Mouse (Mus musculus): ENCODE data around the gene Pagr1b. TPM values are rescaled to one million over a fixed set of nuclear protein-coding genes. Genes with fewer than 3 reads are reported as not detected.

The Pagr1b gene
- total RNA-seq, 2 experiments from 2014 or later = 1.6 TPM; not detected in 1

DNA sequence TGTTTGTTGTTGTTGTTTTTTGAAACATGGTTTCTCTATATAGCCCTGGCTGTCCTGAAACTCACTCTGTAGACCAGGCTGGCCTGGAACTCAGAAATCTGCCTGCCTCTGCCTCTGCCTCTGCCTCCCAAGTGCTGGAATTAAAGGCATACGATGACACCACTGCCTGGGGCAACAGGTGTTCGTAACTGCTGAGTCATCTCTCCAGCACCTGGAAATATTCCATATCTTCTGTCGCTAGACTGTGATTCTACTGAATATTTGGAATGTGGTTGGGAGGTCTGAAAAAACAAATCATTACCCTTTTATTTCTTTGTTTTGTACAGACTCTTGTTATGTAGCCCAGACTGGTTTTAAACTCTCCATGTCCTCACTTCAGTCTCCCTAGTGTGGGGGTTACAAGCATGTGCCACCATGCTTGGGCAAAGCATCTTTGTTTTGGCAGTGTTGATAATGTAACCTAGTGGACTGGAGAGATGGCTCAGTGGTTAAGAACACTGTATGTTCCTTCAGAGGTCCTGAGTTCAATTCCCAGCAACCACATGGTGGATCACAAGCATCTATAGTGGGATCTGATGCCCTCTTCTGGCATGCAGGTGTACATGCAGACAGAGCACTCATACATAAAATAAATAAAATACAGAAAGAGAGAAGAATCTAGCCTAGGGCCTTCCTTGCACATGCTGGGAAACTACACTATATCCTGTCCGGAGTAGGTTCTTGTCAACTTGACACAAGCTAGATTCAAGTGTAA lies 12.0 kb downstream of the Pagr1b start:
- DNase-seq = no peak
- intact Hi-C loops (cut with DNase I) = no loop called here

DNA sequence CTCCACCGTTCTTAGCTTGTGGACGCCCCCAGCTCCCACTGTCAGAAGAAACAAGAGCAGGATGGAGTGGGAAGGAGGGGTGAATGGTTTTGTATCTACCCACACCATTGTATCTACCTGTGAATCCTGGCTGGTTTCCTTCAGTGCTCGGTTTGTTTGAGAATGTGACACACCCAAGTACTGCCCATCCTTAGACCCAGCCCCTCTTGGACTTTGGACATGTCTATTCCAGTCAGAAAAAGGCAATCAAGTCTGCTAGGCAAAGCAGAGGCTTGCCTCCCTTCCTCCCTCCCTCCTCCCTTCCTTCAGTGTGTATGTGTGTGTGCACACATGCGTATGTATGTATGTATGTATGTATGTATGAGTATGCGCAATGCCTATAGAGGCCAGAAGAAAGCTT lies 12.7 kb downstream of the Pagr1b start:
- intact Hi-C loops (cut with DNase I) = no loop called here
- no peak for DNase-seq

DNA sequence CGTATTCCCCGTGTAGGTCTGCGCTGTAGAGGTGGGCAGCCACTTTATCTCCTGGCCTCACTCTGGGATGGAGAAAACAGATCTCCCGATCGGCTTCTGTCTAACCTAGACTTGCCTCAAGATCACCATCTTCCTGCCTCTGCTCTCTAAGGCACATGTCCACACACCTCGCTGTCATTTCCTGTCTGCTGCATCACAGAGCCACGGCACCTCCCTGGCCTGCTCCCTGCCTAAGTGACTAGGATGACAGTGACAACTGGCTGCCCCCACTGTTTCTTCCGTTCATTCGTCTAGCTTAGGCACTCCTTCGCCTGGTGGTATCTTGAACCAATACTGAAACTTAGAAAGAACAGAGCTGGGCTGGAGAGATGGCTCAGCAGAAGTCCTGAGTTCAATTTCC lies 16.7 kb downstream of the Pagr1b start:
- intact Hi-C loops (cut with DNase I) = no loop called here
- no peak for DNase-seq

DNA sequence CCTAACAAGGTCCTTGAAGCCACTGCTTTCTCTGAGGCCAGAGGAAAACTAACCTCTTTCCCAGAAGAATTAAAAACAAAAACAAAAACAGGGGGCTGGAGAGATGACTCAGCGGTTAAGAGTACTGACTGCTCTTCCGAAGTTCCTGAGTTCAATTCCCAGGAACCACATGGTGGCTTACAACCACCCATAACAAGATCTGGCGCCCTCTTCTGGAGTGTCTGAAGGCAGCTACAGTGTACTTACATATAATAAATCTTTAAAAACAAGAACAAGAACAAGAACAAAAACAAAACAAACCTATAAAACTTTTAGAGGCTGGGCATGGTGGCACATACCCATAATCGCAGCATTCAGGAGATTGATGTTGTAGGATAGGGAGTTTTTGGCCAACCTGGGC lies 19.8 kb downstream of the Pagr1b start:
- intact Hi-C loops (cut with DNase I) = no loop called here

DNA sequence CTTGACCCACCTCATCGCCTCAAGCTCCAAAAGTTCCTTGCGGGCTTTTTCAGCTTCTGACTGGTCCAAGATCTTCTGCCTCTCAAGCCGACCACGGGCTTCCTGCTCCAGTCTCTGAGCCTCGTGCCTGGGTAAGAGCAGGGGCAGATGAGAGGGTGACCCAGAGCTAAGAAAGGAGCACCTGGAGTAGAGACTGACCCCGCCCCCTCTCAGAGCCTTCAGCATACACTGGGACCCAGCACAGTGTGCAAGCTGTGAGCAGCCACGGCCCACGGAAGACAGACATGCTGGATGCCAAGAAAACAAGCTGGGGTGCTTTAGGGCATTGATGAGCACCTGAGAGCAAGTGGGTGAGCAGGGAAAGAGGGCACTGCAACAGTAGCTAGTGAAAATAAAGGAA lies 27.5 kb downstream of the Pagr1b start:
- DNase-seq = no peak
- intact Hi-C loops (cut with DNase I) = no loop called here

More for the DNA sequence above, 19.8 kb downstream of the Pagr1b start:
- no peak for DNase-seq

DNA sequence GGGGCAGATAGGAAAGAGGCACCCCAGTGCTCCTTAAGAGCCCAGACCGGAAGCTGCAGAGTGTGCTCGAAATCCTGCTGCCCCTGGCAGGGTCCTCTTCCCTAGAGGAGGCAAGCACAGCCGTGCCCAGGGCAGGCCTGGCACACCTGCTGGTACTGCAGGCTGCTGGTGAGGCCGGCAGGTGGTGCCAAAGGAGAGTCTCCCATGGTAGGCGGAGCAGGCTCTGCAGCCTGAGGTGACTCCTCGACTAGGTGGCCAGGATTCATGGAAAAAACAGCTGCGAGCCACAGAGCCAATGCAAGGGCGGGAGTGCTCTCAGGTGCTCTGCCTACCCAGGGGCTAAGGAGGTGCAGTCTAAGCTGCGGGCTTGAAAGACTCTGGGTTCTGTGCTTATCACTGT lies 30.0 kb downstream of the Pagr1b start:
- DNase-seq = peak; percentile 60
- intact Hi-C loops (cut with DNase I) = no loop called here

DNA sequence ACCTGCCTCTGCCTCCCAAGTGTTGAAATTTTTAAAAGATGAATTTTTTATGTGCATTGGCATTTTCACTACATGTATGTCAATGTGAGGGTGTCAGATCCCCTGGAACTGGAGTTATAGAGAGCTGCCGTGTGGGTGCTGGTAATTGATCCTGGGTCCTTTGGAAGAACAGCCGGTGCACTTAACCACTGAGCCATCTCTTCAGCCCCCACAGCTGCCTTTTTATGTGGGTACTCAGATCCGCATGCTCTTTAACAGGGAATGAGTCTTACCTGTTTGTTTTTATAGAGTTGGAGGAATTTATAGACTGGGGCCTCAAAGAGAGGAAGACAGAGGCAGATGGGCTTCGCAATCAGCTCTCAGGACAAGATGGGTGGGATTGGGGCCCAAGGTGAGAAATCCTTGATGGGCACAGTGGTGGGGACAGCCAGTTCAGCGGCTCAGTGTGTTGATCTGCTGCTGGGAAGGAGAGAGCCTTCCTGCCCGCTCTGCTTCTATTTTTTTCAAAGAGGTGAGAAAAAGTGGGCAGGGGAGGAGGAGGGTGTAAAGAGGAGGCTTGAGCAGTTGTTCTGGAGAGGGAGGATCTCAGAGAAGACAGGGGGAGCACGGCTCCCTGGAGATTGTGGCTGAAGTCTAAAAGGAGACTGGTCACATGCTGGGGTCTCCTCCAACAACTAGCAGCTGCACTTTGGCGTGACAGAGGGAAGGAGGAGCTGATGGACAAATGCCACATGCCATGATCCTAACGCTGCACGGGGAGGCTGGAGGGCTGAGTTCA lies 31.4 kb downstream of the Pagr1b start:
- DNase-seq = no peak
- intact Hi-C loops (cut with DNase I) = no loop called here

DNA sequence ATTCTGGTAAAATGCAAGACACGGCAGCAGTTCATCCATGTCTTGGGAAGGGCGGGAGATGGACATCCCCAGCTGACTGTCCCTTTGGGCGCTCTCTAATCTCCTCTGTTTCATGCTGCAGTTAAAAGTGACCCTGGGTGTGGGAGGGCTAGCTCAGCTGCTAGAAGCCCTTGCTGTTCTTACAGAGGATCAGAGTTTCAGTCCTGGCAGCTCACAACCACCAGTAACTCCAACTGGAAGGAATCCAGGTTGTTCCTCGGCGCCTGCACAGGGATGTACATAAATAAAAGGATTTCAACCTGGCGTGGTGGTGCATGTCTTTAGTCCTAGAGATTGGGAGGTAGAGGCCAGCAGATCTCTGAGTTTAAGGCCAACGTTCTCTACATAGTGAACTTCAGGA lies 33.2 kb downstream of the Pagr1b start:
- no peak for DNase-seq
- intact Hi-C loops (cut with DNase I) = no loop called here

DNA sequence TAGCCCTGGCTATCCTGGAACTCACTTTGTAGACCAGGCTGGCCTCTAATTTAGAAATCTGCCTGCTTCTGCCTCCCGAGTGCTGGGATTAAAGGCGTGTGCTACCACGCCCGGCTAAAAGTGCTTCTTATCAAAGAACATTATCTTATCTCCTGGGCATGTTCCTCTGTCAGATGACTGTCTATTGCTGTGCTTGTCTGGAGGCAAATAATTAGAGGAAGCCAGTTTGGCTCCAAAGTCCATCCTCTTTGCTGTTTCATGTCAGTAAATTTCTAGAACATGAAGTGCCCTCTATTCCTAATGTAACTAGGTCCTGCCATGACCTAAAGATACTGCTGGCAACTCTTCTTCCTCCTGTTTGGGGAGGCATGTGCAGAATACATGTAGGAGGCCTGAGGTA lies 34.2 kb downstream of the Pagr1b start:
- no peak for DNase-seq
- intact Hi-C loops (cut with DNase I) = no loop called here

DNA sequence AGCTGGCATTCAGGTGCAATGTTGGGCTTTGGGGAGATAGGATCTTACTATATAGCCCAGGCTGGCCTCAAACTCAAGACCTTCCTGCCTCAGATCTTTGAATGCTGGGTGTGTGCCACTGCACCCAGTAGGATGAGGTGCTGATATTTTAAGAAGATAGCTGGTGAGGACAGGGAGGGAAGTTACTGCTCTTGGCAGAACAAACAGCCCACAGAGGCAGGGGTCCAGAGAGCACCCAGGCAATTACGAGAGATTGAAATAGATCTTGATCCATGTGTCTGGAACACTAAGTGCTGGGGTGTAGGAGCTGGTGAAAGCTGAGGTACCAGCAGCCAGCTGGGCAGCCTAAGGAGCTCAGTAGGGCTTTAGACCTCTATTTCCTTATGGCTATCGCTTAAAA lies 34.7 kb downstream of the Pagr1b start:
- DNase-seq = no peak
- intact Hi-C loops (cut with DNase I) = no loop called here

DNA sequence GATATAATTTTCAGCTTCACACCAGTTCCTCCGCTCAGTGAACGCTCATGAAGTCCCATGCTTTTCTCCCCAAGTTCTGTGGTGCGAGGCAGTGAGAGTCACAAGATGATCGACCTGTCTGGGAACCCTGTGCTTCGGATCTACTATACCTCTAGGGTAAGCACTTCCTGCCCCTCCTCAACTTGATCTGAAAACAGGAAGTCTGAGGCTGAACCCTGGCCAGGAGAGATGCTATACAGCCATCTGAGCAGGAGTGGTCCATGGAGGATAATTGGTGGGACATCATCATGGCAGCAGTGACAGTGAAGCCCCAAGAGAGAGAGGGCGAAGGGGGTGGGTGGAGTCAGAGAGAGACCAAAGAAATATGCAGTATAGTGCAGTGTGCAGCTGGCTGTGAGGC lies 37.4 kb downstream of the Pagr1b start:
- DNase-seq = no peak
- intact Hi-C loops (cut with DNase I) = no loop called here

DNA sequence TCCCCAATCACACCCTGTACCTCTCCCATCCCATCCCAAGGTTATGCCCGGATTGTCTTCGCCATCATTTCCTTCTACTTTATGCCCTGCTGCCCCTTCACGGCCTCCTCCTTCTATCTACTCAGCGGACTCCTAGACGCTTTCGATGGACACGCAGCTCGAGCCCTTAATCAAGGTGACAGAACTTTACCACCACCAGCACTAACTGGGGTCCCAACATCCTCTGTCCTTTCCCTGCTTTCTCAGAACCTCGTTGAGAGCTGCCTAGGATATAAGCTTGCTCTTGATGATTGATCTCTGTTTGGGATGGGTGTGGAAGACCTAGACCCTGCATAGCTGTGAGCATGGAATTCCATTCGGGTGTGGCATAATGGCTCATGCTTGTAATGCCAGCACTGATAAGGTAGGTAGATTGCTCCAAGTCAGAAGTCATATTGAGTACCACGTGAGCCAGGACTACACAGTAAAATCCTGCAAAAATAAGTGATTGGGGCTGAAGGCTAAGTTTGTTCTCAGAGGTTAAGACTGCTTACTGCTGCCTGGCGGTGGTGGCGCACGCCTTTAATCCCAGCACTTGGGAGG lies 39.3 kb downstream of the Pagr1b start:
- intact Hi-C loops (cut with DNase I) = no loop called here
- DNase-seq = no peak

DNA sequence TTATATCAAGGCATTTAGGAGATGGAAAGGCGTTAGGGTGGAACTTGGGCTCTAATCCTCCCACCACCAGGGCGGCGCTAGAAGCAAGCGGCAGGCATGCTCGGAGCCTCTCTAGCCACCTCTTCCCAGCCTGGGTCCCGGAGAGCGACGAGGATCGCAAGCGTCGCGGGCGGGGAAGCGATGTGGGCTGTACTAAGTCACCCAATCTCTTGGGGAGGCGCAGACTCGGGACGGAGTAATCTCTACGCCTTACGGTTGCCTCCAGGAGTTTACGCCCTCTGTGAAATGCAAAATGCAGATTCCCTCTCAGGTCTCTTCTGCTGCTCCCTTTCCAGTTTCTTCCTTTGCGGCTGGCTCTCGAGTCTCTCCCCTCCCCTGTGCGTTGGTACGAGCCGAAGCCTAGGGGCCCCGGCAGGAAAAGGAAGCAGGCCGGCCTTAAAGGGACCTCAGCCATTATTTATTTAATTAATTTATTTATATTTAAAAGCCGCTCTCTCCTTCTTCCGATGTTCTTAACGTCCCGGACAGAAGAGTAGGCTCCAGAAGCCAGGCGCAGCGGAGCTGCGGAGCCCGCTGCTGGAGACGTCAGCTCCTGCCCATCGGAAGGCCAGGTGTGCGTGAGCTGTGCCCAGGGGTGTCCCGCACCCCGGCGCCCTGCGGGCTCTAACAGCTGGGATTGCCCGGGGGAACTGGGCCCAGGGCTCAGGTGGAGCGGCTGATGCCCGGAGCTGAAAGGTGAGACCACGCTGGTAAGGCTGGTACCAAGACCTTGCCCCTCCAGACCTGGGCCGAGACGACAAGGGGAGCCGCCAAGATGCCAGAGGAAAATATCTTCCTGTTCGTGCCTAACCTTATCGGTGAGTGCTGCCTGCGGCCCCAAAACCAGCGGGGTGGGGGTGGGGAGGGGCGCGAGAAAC lies 40.1 kb downstream of the Pagr1b start, which contains the start of gene Cdiptos:
Cdiptos (minus strand) TSS at position 149 of the 917 bp plus-strand sequence.
- intact Hi-C loops (cut with DNase I) = no loop called here
- peak; percentile 98 for DNase-seq

DNA sequence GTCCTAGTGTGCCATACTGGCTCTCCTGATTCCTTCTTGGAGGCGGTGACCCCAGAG lies 40.6 kb downstream of the Pagr1b start, which contains the start of gene Cdipt:
Cdipt (plus strand) TSS at position 22 of the 57 bp plus-strand sequence.
- intact Hi-C loops (cut with DNase I) = no loop called here
- no peak for DNase-seq

DNA sequence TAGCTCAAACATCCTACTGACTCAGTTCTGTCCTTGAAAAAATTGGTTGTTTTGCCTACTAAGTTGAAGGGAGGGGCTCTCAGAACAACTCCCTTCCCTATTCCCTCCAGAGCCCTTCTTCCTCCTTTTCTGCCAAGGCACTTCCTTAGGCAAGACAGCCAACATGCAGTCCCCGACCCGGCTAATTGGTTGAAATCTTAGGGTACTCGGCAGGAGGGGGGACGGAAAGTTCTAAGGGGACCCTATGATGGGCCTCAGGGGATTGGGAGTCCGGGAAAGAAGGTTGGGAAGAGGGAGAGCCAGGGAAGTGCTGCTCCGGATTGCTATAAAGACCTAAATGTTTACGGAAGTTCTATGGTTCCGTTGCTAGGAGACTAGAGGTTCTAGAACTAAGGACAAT lies 40.8 kb downstream of the Pagr1b start:
- DNase-seq = no peak
- intact Hi-C loops (cut with DNase I) = no loop called here

DNA sequence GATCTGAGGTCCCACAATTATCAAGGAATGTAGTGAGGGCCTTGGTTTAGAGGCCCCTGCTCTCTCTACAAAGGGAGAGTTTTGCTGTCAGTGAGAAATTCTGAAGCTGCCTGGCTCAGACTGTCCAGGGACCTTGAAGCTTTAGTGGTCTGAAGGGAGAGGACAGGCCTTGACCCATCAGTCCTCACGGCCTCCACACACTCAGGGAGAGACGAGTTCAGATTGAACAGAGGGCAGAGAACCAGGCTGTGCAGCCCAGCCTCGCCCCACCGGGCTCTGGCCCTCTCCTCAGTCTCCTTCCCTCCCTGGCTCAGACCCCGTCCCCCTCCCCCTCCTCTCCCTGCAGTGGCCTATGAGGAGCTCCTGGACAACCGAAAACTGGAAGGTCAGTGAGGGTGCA lies 48.9 kb downstream of the Pagr1b start:
- no peak for DNase-seq
- intact Hi-C loops (cut with DNase I) = no loop called here

DNA sequence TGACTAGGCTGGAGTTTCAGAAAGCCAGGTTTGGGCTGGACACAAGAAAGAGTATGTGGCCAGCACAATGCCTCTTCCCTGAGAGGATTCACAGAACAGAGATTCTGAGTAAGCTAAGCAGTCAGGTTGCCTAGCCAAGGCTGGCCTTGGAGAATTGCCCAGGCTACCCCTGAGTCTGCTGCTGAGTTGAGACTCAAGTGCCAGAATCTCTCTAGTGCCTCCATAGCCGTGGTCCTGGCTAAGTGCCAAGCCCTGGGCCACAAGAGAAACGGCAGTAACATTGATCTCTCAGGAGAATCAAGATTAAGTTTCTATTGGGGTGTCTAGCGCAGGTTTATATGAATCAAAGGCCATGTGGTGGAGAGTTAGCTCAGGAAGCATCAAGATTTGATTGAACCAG lies 50.7 kb downstream of the Pagr1b start:
- intact Hi-C loops (cut with DNase I) = no loop called here
- DNase-seq = peak; percentile 39

DNA sequence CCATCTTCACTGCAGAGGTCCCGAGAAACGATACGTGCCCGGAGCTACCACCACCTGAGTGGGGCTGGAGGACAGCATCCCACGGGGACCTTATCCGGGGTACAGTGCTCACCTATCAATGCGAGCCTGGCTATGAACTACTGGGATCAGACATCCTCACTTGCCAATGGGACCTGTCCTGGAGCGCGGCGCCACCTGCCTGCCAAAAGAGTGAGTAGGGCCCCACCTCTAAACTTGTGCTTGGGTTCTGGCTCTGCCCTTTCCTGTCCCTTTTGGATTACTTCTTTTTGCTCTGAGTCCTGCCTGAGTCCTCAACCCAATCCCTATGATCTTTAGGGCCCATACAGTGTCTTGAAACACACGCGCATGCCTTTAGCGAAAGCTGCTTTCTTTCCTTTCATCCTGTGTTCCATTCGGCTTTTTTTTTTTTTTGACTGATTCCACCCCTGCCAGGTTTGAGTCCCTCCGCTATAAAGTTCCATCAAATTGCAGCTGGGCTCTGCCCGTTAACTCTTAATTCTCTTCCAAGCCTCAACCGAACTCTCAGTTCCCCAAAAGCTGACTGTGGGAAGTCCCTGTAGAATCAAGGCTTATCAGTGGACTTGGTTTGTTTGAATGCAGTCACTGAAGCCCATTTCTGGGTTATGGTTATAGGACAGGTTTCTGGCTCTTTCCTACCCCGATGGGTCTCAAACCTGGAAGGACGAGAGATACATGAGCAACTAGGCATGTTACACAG lies 52.6 kb downstream of the Pagr1b start:
- DNase-seq = peak; percentile 34
- intact Hi-C loops (cut with DNase I) = no loop called here

DNA sequence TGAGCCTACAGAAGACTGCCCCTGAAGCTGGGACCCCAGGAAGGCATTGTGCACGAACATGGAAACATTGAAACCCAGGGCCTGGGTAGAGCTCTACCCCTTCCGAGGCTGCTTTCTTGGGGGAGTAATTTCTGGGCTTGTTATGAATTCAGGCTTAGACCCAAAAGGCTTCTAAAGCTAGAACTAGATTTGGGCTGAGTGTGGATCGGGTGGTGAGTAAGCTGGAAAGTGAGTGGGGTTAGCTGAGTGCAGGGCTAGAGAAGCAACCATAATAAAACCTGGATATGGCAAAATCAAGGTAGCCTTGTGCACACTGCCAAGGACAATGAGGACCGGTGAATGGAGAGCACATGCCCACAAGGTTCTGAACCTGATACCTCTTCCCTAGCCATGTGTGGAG lies 54.3 kb downstream of the Pagr1b start:
- DNase-seq = no peak
- intact Hi-C loops (cut with DNase I) = no loop called here

DNA sequence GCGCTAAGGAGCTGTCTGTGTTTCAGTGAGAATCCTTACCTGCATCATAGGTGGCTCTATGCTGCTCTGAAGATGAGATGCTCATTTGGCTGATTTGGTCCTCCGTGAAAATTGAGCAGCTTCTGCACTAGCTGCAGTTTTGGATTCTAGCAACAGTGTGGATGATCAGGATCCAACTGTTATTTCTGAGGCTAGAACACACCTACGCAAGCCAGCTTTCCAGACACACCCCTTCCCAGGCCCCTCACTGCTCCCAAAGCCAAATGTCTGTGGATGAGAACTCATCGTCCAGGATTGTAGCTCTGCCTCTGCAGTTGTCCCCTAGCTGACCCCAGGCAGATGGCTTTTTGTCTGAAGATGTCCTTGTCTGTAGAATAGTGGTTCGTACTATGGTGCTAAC lies 55.2 kb downstream of the Pagr1b start:
- intact Hi-C loops (cut with DNase I) = no loop called here
- DNase-seq = no peak

DNA sequence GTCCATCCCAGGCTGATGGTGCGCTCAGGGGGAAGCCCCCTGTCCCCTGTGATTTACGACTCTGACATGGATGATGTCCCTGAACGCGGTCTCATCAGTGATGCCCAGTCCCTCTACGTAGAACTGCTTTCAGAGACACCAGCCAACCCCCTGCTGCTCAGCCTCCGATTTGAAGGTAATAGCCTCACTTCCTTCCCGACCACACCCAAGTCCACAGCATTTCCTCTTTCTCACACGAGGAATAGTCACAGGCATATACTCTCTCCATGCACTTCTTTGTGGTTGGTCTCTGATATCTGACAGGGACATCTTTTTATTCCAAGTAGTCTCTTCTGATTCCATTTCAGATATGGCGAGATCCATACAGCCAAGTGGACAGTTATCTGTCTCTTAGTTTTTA lies 56.5 kb downstream of the Pagr1b start:
- intact Hi-C loops (cut with DNase I) = no loop called here
- DNase-seq = no peak
